Mouse (Mus musculus) brain, embryonic 14.5 days (tissue): ENCODE data around the gene Eif4e2.

ENCODE experiments used
- CTCF ChIP-seq: fragments of 200-500 bp; IDR thresholded peaks from 2 replicates; pipeline ENCODE4 v1.5.1; 2012; ENCODE audit warnings: inconsistent platforms, mild to moderate bottlenecking, moderate library complexity, borderline replicate concordance; ENCODE audit not compliant: insufficient read depth, insufficient read length; ENCODE audit errors: extremely low read depth
- POLR2A ChIP-seq: fragments of 200-500 bp; IDR thresholded peaks from 2 replicates; pipeline ENCODE4 v1.6.1; 2012; ENCODE audit warnings: mild to moderate bottlenecking, inconsistent platforms, borderline replicate concordance; ENCODE audit not compliant: poor library complexity, insufficient read depth, insufficient read length, severe bottlenecking; ENCODE audit errors: extremely low read depth

GRCm38 (mm10) chr1:87197296-87197695 lies 16.4 kb upstream of the Eif4e2 start:
- TF ChIP-seq POLR2A (no peak), CTCF (no peak)
